Mouse (Mus musculus): Measurements from ENCODE around the gene Snu13. TPM values are rescaled to one million over a fixed set of nuclear protein-coding genes. Genes with fewer than 3 reads are reported as not detected.

Snu13 gene
- polyA plus RNA-seq, 1 experiment from 2014 or later: 222 TPM

GRCm38 (mm10) chr15:82022535-82023088 lies 24.8 kb downstream of the Snu13 start:
- ATAC-seq: no peak
- WGBS: 95% methylated on average over 13 of the region's 13 CpGs
- Histone ChIP-seq H3K4me3 (replicated peaks) (no peak overlapping the region), H3K9ac (replicated peaks) (no peak overlapping the region), H3K9me3 (no peaks in the 10 kb centered on the region), H3K36me3 (peaks cover 74% of the 10 kb centered on the region), H3K4me2 (replicated peaks) (no peak overlapping the region), H3K27me3 (no peaks in the 10 kb centered on the region), H3K4me1 (replicated peaks) (0 out of 2 replicates have a peak, but pooled peaks cover under 1% of the 10 kb centered on the region), H3K27ac (no peak overlapping the region)

- H3K36me3 ChIP-seq: peaks cover 41% of the 10 kb centered on the region
- no peak overlapping the region for H3K4me3 ChIP-seq (replicated peaks)
- H3K4me1 ChIP-seq (replicated peaks): peaks cover 23% of the 10 kb centered on the region
- H3K27me3 ChIP-seq: no peaks in the 10 kb centered on the region
- H3K9ac ChIP-seq (replicated peaks): no peak overlapping the region
- no peak overlapping the region for H3K4me2 ChIP-seq (replicated peaks)
- H3K9me3 ChIP-seq: no peaks in the 10 kb centered on the region
- 90% methylated on average over 3 of the region's 3 CpGs for WGBS
- H3K27ac ChIP-seq: no peak overlapping the region
- ATAC-seq: no peak
Measured at GRCm38 (mm10) chr15:82019288-82019687, 28.1 kb downstream of the Snu13 start.

DNA sequence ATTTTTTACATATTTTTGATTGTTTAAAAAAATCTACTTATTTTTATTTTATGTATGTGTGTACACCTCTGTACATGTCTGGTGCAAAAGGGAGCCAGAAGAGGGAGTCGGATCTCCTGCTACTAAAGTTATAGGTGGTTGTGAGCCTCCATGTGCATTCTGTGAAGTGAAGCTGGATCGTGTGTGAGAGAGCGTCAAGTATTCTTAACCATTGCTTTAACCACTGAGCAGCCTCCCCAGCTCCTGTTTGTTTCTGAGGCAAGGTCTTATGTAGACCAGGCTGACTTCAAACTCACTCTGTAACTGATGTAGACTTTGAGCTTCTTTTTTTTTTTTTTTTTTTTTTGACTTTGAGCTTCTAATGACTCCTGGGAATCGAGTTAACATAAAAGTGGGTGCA lies 29.9 kb downstream of the Snu13 start:
- Histone ChIP-seq H3K4me1 (replicated peaks) (peaks cover 32% of the 10 kb centered on the region), H3K9me3 (no peaks in the 10 kb centered on the region), H3K9ac (replicated peaks) (no peak overlapping the region), H3K4me2 (replicated peaks) (no peak overlapping the region), H3K36me3 (peaks cover 23% of the 10 kb centered on the region), H3K4me3 (replicated peaks) (no peak overlapping the region), H3K27me3 (no peaks in the 10 kb centered on the region), H3K27ac (no peak overlapping the region)
- WGBS: 76% methylated on average over 4 of the region's 4 CpGs
- no peak for ATAC-seq

DNA sequence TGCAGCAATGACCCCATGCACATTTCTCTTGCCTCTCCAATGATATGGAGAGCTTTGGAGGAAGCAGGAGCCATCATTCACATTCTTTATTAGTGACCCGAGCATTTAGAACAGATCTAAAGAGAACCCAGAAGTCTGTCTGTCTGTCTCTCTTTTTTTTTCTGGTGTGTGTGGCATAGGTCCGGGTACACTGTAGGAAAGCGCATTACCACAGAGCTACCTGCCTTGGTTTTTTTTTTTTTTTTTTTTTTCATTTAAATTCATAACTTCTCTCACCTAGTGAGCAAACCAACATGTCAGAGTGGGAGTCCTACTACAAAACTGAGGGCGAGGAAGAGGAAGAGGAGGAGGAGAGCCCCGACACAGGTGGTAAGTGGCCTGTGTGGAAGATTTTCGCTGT lies 30.6 kb downstream of the Snu13 start:
- Histone ChIP-seq H3K36me3 (peaks cover 16% of the 10 kb centered on the region), H3K27me3 (no peaks in the 10 kb centered on the region), H3K27ac (peak overlapping the region; percentile 80), H3K4me2 (replicated peaks) (peak overlapping the region; percentile 96), H3K9me3 (no peaks in the 10 kb centered on the region), H3K4me3 (replicated peaks) (peak overlapping the region; percentile 85), H3K4me1 (replicated peaks) (peaks cover 32% of the 10 kb centered on the region), H3K9ac (replicated peaks) (peak overlapping the region; percentile 79)
- WGBS: 26% methylated on average over 6 of the region's 6 CpGs
- ATAC-seq: no peak

GRCm38 (mm10) chr15:82016101-82016808 lies 31.1 kb downstream of the Snu13 start:
- ATAC-seq: peak; percentile 97
- Histone ChIP-seq H3K4me1 (replicated peaks) (peaks cover 32% of the 10 kb centered on the region), H3K27me3 (no peaks in the 10 kb centered on the region), H3K36me3 (peaks cover 12% of the 10 kb centered on the region), H3K27ac (peak overlapping the region; percentile 80), H3K9ac (replicated peaks) (peak overlapping the region; percentile 90), H3K4me2 (replicated peaks) (peak overlapping the region; percentile 96), H3K9me3 (no peaks in the 10 kb centered on the region), H3K4me3 (replicated peaks) (peak overlapping the region; percentile 85)
- under 1% methylated on average over 53 of the region's 53 CpGs for WGBS

DNA sequence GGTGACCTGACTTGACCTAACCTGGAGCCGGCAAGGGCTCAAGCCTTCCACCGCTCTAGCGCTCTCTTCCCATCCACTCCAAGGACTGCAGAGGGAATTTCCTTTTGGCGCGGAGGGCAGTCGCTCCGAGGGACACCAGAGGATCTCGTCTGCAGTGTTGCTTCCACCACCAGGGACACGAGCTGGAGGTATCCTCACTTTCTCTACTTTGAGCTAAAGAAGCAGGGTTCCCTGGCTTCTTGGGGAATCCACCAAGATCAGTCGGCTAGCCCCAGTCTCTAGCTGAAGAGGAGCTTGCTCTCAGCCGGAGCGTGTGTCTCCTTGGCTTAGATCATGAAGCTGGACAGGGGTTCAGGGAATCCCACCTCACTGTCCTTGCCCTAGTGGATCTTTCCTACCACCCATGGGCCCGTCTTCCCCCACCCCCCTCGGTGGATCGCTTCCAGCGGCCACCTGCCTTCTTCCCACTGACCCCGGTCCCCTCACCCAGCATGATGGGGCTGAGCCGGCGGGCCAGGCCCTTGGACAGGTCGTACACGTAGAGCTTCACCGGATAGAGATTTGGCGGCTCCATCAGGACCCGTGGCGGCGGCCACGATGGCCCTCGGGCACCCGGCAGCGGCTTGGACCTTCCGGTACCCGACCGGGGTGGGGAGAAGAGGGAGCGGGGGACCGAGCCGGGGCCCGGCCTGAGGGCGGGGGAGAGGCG lies 31.9 kb downstream of the Snu13 start:
- Histone ChIP-seq H3K4me1 (replicated peaks) (peaks cover 32% of the 10 kb centered on the region), H3K4me3 (replicated peaks) (peak overlapping the region; percentile 85), H3K36me3 (peaks cover 12% of the 10 kb centered on the region), H3K4me2 (replicated peaks) (peak overlapping the region; percentile 96), H3K9me3 (no peaks in the 10 kb centered on the region), H3K27ac (peak overlapping the region; percentile 78), H3K27me3 (no peaks in the 10 kb centered on the region), H3K9ac (replicated peaks) (peak overlapping the region; percentile 90)
- peak; percentile 12 for ATAC-seq
- under 1% methylated on average over 37 of the region's 39 CpGs for WGBS

GRCm38 (mm10) chr15:82014745-82015391 lies 32.5 kb downstream of the Snu13 start:
- Histone ChIP-seq H3K4me3 (replicated peaks) (peak overlapping the region; percentile 85), H3K36me3 (peaks cover 9% of the 10 kb centered on the region), H3K4me2 (replicated peaks) (peak overlapping the region; percentile 96), H3K27me3 (no peaks in the 10 kb centered on the region), H3K9me3 (no peaks in the 10 kb centered on the region), H3K4me1 (replicated peaks) (peaks cover 32% of the 10 kb centered on the region), H3K9ac (replicated peaks) (peak overlapping the region; percentile 90), H3K27ac (peak overlapping the region; percentile 78)
- 18% methylated on average over 9 of the region's 9 CpGs for WGBS
- ATAC-seq: no peak

DNA sequence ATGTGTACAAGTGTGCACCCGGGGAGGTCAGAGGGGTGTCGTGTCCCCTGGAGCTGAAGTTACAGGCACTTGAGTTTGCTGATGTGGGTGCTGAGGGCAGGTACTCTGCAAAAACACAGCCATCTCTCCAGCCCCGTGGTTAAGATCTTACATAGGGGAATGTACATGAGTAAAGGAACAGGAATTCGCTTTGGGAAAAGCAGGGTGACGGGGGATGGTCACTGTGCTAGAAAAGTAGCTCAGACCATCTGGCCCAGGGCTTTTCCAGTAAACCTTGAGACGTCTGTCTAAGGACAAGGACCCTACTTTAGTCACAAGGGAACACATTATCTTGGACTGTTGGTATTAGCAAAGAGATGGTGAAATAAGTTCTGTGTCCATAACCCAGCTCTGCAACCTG lies 35.5 kb downstream of the Snu13 start:
- no peak for ATAC-seq
- H3K27me3 ChIP-seq: no peaks in the 10 kb centered on the region

GRCm38 (mm10) chr15:82004257-82004656 lies 43.1 kb downstream of the Snu13 start:
- Histone ChIP-seq H3K9me3 (no peaks in the 10 kb centered on the region), H3K36me3 (peaks cover 36% of the 10 kb centered on the region), H3K4me1 (replicated peaks) (no peaks in the 10 kb centered on the region), H3K4me3 (replicated peaks) (no peak overlapping the region), H3K27ac (no peak overlapping the region), H3K27me3 (no peaks in the 10 kb centered on the region), H3K4me2 (replicated peaks) (no peak overlapping the region), H3K9ac (replicated peaks) (no peak overlapping the region)
- ATAC-seq: no peak
- WGBS: 91% methylated on average over 8 of the region's 8 CpGs

More for the DNA sequence above, 35.5 kb downstream of the Snu13 start:
- H3K9me3 ChIP-seq: no peaks in the 10 kb centered on the region
- H3K4me3 ChIP-seq (replicated peaks): no peak overlapping the region
- H3K27ac ChIP-seq: no peak overlapping the region
- H3K4me2 ChIP-seq (replicated peaks): no peak overlapping the region
- WGBS: 92% methylated on average over 6 of the region's 6 CpGs
- no peaks in the 10 kb centered on the region for H3K36me3 ChIP-seq
- H3K4me1 ChIP-seq (replicated peaks): peaks cover 26% of the 10 kb centered on the region
- no peak overlapping the region for H3K9ac ChIP-seq (replicated peaks)

DNA sequence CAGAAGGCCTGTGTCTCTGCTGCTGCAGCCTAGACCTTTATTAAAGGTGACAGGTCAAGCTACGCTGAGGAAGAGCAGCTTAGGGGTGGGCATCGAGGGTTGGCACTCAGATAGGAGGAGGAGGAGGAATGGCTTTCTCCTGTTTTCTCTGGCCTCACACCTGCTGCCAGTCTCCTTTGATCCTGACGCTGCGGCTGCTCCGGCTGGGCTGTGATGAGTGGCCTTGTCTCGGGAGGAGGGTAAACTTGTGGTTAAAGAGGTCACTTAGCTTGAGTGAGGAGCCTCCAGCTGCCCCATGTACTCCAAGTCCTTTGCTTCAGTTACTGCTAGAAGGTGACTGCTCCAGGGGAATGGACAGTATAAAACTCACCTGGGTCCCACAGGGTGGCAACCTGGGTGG lies 53.4 kb downstream of the Snu13 start:
- Histone ChIP-seq H3K36me3 (peaks cover 67% of the 10 kb centered on the region), H3K27ac (no peak overlapping the region), H3K27me3 (no peaks in the 10 kb centered on the region), H3K9me3 (no peaks in the 10 kb centered on the region), H3K4me3 (replicated peaks) (no peak overlapping the region), H3K4me1 (replicated peaks) (peaks cover 4% of the 10 kb centered on the region), H3K4me2 (replicated peaks) (no peak overlapping the region), H3K9ac (replicated peaks) (no peak overlapping the region)
- no peak for ATAC-seq
- 90% methylated on average over 6 of the region's 6 CpGs for WGBS

GRCm38 (mm10) chr15:81990549-81990948 lies 56.8 kb downstream of the Snu13 start:
- H3K27me3 ChIP-seq: no peaks in the 10 kb centered on the region
- WGBS: 54% methylated on average over 7 of the region's 7 CpGs
- H3K36me3 ChIP-seq: peaks cover 35% of the 10 kb centered on the region
- no peak overlapping the region for H3K4me2 ChIP-seq (replicated peaks)
- no peak overlapping the region for H3K4me3 ChIP-seq (replicated peaks)
- H3K9ac ChIP-seq (replicated peaks): no peak overlapping the region
- no peak for ATAC-seq
- no peak overlapping the region for H3K27ac ChIP-seq
- H3K4me1 ChIP-seq (replicated peaks): peaks cover 10% of the 10 kb centered on the region
- no peaks in the 10 kb centered on the region for H3K9me3 ChIP-seq

Data from midbrain, embryonic 13.5 days (tissue).